Mouse (Mus musculus) spleen, adult 2 months (tissue): ENCODE measurements around the gene Tbl3. TPM values are rescaled to one million over a fixed set of nuclear protein-coding genes. Genes with fewer than 3 reads are reported as not detected.
A peak's percentile ranks its signal among the peaks of the same experiment; 100 is the strongest.

Experiments
- DNase-seq, 2 experiments: peaks; one replicate each; pipeline versions ENCODE4 v3.0.0 to v3.0.0-alpha.2; 2012 to 2021; ENCODE audit warnings: low spot score in 2 of 2, low read depth in 1 of 2
- H3K27ac ChIP-seq: fragments of 200-500 bp; 2 replicates; pipeline ENCODE4 v1.5.1; 2012; ENCODE audit warnings: low read length, inconsistent platforms; ENCODE audit not compliant: insufficient read depth
- H3K27me3 ChIP-seq: fragments of 200-500 bp; 2 replicates; pipeline ENCODE4 v1.6.1; 2012; ENCODE audit warnings: mild to moderate bottlenecking, moderate library complexity, low read length, inconsistent platforms; ENCODE audit not compliant: control insufficient read depth, insufficient read depth
- H3K36me3 ChIP-seq: fragments of 200-500 bp; 2 replicates; pipeline ENCODE4 v1.6.1; 2012; ENCODE audit warnings: mild to moderate bottlenecking, low read length, inconsistent platforms; ENCODE audit not compliant: control insufficient read depth, insufficient read depth
- H3K4me1 ChIP-seq: fragments of 200-500 bp; 2 replicates; pipeline ENCODE4 v1.6.1; 2011; ENCODE audit warnings: inconsistent platforms; ENCODE audit not compliant: control insufficient read depth, insufficient read depth, insufficient read length
- H3K4me3 ChIP-seq: fragments of 200-500 bp; 2 replicates; pipeline ENCODE4 v1.5.1; 2011; ENCODE audit warnings: mild to moderate bottlenecking, inconsistent platforms; ENCODE audit not compliant: insufficient read depth, insufficient read length; ENCODE audit errors: extremely low read depth
- CTCF ChIP-seq: fragments of 200-500 bp; IDR thresholded peaks from 2 replicates; pipeline ENCODE4 v1.5.1; 2011; ENCODE audit warnings: mild to moderate bottlenecking, inconsistent platforms; ENCODE audit not compliant: insufficient read depth, insufficient read length, insufficient replicate concordance; ENCODE audit errors: extremely low read depth
- POLR2A ChIP-seq: fragments of 200-500 bp; IDR thresholded peaks from 2 replicates; pipeline ENCODE4 v1.6.1; 2011; ENCODE audit warnings: low read depth, low read length, inconsistent platforms
- WGBS: fragments of 180-500 bp; shearing (Covaris S2); methylation state at CpG from one replicate; pipeline ENCODE4 v1.1.7; 2018; 5-methylcytosine and 5-hydroxymethylcytosine counted together
- polyA plus RNA-seq: library from polyadenylated mRNA; depleted of rRNA; stranded (reverse); fragments of >200 nt; gene quantifications from 2 replicates; pipeline ENCODE4 v1.2.3, GENCODE M21; 2012

Gene Tbl3
- polyA plus RNA-seq, 1 experiment, result 52.5 TPM

GRCm38 (mm10) chr17:24716166-24716682 lies 8.8 kb upstream of the Tbl3 start:
- Histone ChIP-seq H3K36me3 (peaks cover 5% of the 10 kb centered on the region; the same call in 1 of the 2 replicates), H3K4me3 (no peak overlapping the region), H3K4me1 (no peaks in the 10 kb centered on the region), H3K27ac (no peak overlapping the region), H3K27me3 (no peaks in the 10 kb centered on the region)
- TF ChIP-seq CTCF (no peak), POLR2A (no peak)
- 98% methylated on average over 15 of the region's 15 CpGs for WGBS
- no peak for DNase-seq

GRCm38 (mm10) chr17:24715556-24715955 lies 8.1 kb upstream of the Tbl3 start:
- Histone ChIP-seq H3K27ac (no peak overlapping the region), H3K36me3 (peaks cover 2% of the 10 kb centered on the region; the same call in 1 of the 2 replicates), H3K27me3 (no peaks in the 10 kb centered on the region), H3K4me1 (no peaks in the 10 kb centered on the region), H3K4me3 (no peak overlapping the region)
- DNase-seq, result no peak
- WGBS, result 96% methylated on average over 6 of the region's 6 CpGs
- TF ChIP-seq CTCF (no peak), POLR2A (no peak)

GRCm38 (mm10) chr17:24708646-24709045 lies 1.2 kb upstream of the Tbl3 start:
- Histone ChIP-seq H3K4me1 (no peaks in the 10 kb centered on the region; the same call in 1 of the 2 replicates), H3K27ac (no peak overlapping the region), H3K36me3 (peaks cover 7% of the 10 kb centered on the region; the same call in 1 of the 2 replicates), H3K27me3 (no peaks in the 10 kb centered on the region), H3K4me3 (no peak overlapping the region)
- no peak for TF ChIP-seq POLR2A
- TF ChIP-seq CTCF, result no peak
- peak in 1 of 2 experiments; percentile 35 for DNase-seq
- 22% methylated on average over 2 of the region's 2 CpGs for WGBS

- DNase-seq, result no peak
- Histone ChIP-seq H3K4me1 (no peaks in the 10 kb centered on the region; the same call in 1 of the 2 replicates), H3K36me3 (peaks cover 7% of the 10 kb centered on the region; the same call in 1 of the 2 replicates), H3K27ac (peak overlapping the region; percentile 55), H3K4me3 (peak overlapping the region; percentile 84), H3K27me3 (no peaks in the 10 kb centered on the region)
- WGBS, result 2% methylated on average over 24 of the region's 24 CpGs
- TF ChIP-seq CTCF (no peak), POLR2A (no peak)
Observed at GRCm38 (mm10) chr17:24707801-24708425, 453 bp upstream of the Tbl3 start.

GRCm38 (mm10) chr17:24705821-24706220 lies 1.6 kb downstream of the Tbl3 start:
- no peak for DNase-seq
- H3K27ac ChIP-seq, result no peak overlapping the region
- no peaks in the 10 kb centered on the region for H3K27me3 ChIP-seq
- TF ChIP-seq POLR2A, result no peak
- no peak for TF ChIP-seq CTCF
- no peak overlapping the region for H3K4me3 ChIP-seq
- WGBS, result 94% methylated on average over 3 of the region's 3 CpGs
- peaks cover 23% of the 10 kb centered on the region for H3K36me3 ChIP-seq
- H3K4me1 ChIP-seq, result no peaks in the 10 kb centered on the region; the same call in 1 of the 2 replicates

- peaks cover 23% of the 10 kb centered on the region for H3K36me3 ChIP-seq
Observed at GRCm38 (mm10) chr17:24701251-24701650, 6.2 kb downstream of the Tbl3 start.

GRCm38 (mm10) chr17:24699473-24699872 lies 8.0 kb downstream of the Tbl3 start:
- no peaks in the 10 kb centered on the region; the same call in none of the 2 replicates for H3K4me1 ChIP-seq
- peaks cover 21% of the 10 kb centered on the region for H3K36me3 ChIP-seq
- H3K27me3 ChIP-seq, result no peaks in the 10 kb centered on the region
- no peak overlapping the region for H3K4me3 ChIP-seq
- H3K27ac ChIP-seq, result no peak overlapping the region
- TF ChIP-seq POLR2A (no peak), CTCF (no peak)
- no peak for DNase-seq
- WGBS, result 89% methylated on average over 2 of the region's 2 CpGs

More at GRCm38 (mm10) chr17:24701251-24701650, 6.2 kb downstream of the Tbl3 start:
- TF ChIP-seq CTCF, result no peak
- TF ChIP-seq POLR2A, result no peak
- 93% methylated on average over 9 of the region's 9 CpGs for WGBS
- no peaks in the 10 kb centered on the region for H3K27me3 ChIP-seq
- H3K4me3 ChIP-seq, result no peak overlapping the region
- H3K27ac ChIP-seq, result no peak overlapping the region
- H3K4me1 ChIP-seq, result no peaks in the 10 kb centered on the region; the same call in 1 of the 2 replicates
- no peak for DNase-seq
